Mouse (Mus musculus) kidney, adult 8-10 months (tissue): Measurements from ENCODE around the gene Dusp18.

Source experiments
- DNase-seq, 2 experiments: peaks; one replicate each; pipeline ENCODE4 v3.0.0; 2022

Dusp18 gene

DNA sequence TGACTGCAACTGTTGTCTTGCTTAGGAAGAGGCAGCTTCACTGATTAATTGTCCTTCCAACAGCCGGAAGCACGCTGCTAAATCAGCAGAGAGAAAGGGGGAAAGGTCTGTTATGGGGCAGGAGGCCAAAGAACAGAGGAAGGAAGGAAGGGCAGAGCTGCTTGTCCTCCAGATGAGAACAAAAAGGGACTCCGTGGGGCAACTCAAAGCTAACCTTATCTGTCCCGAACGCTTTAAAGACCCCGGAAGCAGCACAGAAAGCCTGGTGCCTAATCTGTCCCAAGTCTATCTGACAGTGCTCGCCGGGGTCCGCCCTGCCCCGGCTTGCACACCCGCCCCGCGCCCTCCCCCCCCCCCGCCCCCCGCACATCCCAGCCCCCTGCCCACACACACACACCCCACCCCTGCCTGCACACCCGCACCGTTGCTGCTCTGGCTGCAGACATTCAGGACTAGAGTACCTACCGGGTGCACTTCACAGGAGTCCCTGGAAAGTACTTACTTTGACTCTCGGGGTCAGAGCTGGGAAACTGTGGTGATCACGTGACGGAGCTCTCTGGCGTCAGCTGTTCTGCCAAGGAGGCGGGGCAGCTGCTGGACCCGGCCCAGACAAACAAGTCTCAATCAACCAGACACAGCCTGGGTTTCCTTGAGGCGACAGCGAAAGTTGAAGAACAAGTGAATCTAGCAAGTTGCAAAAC lies 36.6 kb downstream of the Dusp18 start, which contains the start of gene Tcn2:
Tcn2 (minus strand) TSS at position 649 of the 701 bp plus-strand sequence.
- DNase-seq: peak; percentile 97

DNA sequence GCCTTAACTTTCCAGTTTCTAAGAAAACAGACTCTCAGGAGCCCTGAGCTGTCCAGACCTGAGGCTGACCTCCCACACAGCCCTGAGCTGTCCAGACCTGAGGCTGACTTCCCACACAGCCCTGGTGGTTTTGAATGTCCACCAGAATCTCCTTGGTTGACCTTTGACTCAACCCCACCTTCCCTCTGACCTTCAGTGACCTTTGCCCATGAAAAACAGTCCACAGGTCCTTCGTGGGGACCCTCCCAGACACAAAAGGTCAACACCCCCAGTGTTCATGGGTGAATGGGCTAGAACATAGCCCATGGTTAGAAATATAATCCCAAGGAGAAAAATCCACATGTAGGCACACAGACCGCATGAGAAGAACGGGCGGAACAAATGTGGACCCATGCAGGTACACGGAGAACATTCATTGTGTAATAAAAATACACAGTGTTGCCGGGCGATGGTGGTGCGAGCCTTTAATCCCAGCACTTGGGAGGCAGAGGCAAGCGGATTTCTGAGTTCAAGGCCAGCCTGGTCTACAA lies 38.8 kb downstream of the Dusp18 start:
- peak; percentile 54 to 67 for DNase-seq

DNA sequence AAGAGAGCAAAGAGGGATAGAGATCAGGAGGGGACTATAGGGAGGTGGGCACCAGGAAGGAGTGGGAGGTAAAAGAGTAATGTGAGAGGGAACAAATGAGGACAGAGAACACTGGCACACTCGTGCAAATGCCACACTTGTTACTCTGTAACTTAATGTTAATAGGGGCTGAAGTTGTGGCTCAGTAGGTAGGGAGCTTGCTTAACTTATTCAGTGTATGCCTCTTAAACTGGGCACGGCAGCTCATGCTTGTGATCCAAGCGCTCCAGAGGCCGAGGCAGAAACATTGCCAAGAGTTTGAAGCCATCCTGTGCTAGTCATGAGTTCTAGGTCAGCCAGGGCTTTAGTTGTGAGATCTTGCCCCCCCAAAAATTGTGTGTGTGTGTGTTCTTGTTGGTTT lies 40.1 kb downstream of the Dusp18 start:
- peak; percentile 55 to 71 for DNase-seq

DNA sequence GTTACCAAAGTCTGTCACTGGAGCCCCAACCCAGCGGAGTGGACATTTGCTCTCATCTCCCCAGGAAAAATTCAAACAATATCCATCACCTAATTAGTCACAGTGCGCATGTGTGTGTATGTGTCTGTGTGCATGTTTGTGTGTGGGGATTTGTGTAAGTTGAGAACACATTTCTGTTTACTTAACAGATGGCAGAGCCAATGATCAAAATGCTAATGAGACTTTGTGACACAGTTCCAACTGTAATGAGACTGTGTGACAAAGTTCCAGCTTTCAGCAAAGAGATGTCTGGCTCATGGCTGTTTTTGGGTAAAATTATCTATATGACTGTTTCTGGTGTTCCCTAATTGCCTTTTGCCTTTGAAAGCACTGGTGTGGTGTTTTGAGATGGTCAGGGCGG lies 41.3 kb downstream of the Dusp18 start:
- no peak for DNase-seq

DNA sequence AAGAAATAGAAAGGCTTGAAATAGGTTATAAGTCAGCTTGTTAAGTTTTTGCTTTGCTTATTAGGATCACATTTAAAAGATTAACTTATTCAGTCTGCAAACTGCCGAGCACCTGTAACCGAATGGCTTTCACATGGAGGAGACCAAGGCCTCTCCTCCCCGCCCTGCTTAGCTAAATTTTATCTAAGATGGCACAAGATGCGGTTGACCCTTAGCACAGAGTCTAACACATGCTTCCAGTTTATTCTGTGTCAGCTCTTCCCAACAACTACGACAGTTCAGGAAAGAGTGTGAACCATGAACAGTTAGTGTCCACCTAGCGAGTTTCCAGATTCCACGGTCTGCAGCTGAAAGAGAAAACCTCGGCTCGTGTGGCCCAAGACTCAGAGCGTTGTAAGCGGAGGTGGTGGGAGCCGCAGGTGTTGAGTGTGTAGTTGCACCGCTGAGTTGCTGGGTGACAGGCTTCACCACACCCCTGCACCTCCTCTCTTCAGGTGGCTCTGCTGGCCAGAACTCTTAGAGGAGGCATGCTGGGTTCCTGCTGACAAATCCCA lies 42.4 kb downstream of the Dusp18 start:
- peak; percentile 79 to 90 for DNase-seq

DNA sequence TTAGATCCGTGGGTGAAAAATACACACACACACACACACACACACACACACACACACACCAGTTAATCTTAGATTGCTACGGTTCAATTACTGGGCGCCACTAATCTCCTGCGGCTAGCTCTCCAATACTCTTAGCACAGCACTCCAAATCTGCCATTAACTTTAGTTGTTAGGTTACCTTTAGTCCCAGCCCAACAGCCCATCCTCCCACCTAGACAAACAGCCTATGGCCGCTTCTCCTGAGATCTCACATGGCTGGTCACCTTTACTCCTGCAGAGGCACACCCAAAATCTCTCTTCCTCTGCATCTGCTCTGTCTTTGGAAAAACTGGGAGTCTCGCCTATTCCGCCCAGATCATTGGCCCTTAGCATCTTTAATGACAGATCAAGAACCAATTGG lies 46.3 kb downstream of the Dusp18 start:
- DNase-seq: peak; percentile 36 to 43

DNA sequence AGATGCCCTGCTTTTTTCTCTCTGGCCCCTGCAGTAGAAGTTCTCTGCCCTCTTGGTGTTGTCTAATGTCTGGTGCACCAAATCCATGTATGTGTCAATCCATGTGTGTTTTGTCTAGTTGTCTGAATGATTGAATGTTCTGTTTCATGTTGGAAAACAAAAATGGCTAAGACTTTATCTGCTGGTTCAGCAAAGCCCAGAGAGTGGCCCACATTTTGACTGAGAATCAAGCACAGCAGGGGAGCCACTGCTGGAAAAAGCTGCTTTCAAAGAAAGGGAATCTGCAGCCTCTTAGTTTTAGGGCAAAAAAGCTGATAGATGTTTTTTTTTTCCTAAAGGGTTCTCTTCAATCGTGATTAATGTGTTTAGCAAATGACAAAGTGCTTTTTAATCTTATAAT lies 51.3 kb downstream of the Dusp18 start:
- DNase-seq: no peak
